Mouse (Mus musculus) ES-E14 (cell line): ENCODE measurements at regions not wholly inside any gene's neighbourhood (a gene's known extent, or its start where the extent isn't known, plus 50 kb on each side); places are given as distances from the start of the nearest gene placed in this dataset.

Source experiments
- DNase-seq: peaks from one replicate; pipeline ENCODE4 v3.0.0-alpha.2; 2013; ENCODE audit warnings: low read depth, low spot score
- H3K27ac ChIP-seq: 2 replicates; pipeline ENCODE4 v1.5.1; 2012; ENCODE audit warnings: low read depth, mild to moderate bottlenecking, low read length, moderate library complexity, mixed read lengths; ENCODE audit not compliant: poor library complexity, insufficient read depth, severe bottlenecking
- H3K36me3 ChIP-seq: 2 replicates; pipeline ENCODE4 v1.6.1; 2012; ENCODE audit warnings: mild to moderate bottlenecking, low read length, moderate library complexity, mixed read lengths; ENCODE audit not compliant: control insufficient read depth, poor library complexity, insufficient read depth, severe bottlenecking
- H3K4me1 ChIP-seq, 2 experiments: fragments of 150-350 bp in 1 of 2; sonication (generic) in 1 of 2; 2 replicates each; pipeline ENCODE4 v1.6.1; 2012; ENCODE audit warnings: low read length in 2 of 2, mild to moderate bottlenecking in 1 of 2, mixed read lengths in 1 of 2; ENCODE audit not compliant: control insufficient read depth in 2 of 2, insufficient read depth in 2 of 2, poor library complexity in 1 of 2
- H3K4me3 ChIP-seq, 2 experiments: fragments of 150-350 bp in 1 of 2; sonication (generic) in 1 of 2; 2 replicates each; pipeline ENCODE4 v1.5.1; 2012; ENCODE audit warnings: low read length in 2 of 2, low read depth in 1 of 2, mild to moderate bottlenecking in 1 of 2, mixed read lengths in 1 of 2; ENCODE audit not compliant: insufficient read depth in 1 of 2, poor library complexity in 1 of 2, severe bottlenecking in 1 of 2
- H3K9ac ChIP-seq: 2 replicates; pipeline ENCODE4 v1.6.1; 2012; ENCODE audit warnings: low read depth, mild to moderate bottlenecking, low read length, mixed read lengths; ENCODE audit not compliant: poor library complexity, insufficient read depth, severe bottlenecking
- H3K9me3 ChIP-seq: fragments of 150-350 bp; sonication (generic); 2 replicates; pipeline ENCODE4 v1.6.1; 2012; ENCODE audit warnings: low read depth, mild to moderate bottlenecking, low read length; ENCODE audit not compliant: control insufficient read depth, insufficient read depth
- CHD2 ChIP-seq: IDR thresholded peaks from 2 replicates; pipeline ENCODE4 v1.6.1; 2014; ENCODE audit warnings: mild to moderate bottlenecking, low read depth, low read length, inconsistent platforms
- HCFC1 ChIP-seq: IDR thresholded peaks from 2 replicates; pipeline ENCODE4 v1.6.1; 2012; ENCODE audit warnings: low read length, inconsistent platforms, borderline replicate concordance; ENCODE audit not compliant: insufficient read depth
- MAFK ChIP-seq: IDR thresholded peaks from 2 replicates; pipeline ENCODE4 v1.6.1; 2014; ENCODE audit warnings: mild to moderate bottlenecking, low read depth, low read length, inconsistent platforms; ENCODE audit not compliant: insufficient read depth
- ZC3H11A ChIP-seq: IDR thresholded peaks from 2 replicates; pipeline ENCODE4 v1.6.1; 2012; ENCODE audit warnings: low read depth, mild to moderate bottlenecking, inconsistent platforms, low read length, borderline replicate concordance
- ZNF384 ChIP-seq: IDR thresholded peaks from 2 replicates; pipeline ENCODE4 v1.6.1; 2012; ENCODE audit warnings: low read depth, low read length, inconsistent platforms
- in situ Hi-C, 2 experiments: fragments of 600-800 bp; cut with MboI; formaldehyde crosslinking; loops; one replicate each; pipeline ENCODE4 v1.15.1; 2025; ENCODE audit warnings: low sequenced_read_pairs in 2 of 2, inconsistent platforms in 1 of 2; ENCODE audit not compliant: unreplicated experiment in 2 of 2

DNA sequence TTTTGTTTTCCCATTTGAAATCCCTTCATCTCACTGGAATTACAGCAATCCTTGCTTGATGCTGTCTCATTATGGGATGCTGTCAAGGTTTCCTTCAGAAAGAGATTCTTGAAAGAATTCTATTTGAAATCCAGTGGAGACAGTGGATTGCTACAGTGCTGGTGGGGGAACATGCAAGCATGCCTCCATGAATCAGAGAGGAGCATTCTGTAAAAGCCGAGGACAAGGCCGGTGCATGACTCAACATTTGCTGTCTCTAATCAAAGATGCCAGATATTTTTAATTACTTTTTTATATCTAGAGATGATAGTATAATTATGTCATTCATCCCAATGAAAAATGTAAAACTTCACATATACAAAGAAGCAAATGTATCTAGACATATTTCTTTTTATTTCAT lies 511.6 kb downstream of the Slc16a7 start:
- in situ Hi-C loops, result no loop called here
- Histone ChIP-seq H3K27ac (no peak overlapping the region), H3K9me3 (no peaks in the 10 kb centered on the region), H3K4me1 (no peaks in the 10 kb centered on the region), H3K36me3 (no peaks in the 10 kb centered on the region), H3K4me3 (no peak overlapping the region), H3K9ac (no peak overlapping the region)
- TF ChIP-seq CHD2 (no peak), HCFC1 (no peak), ZNF384 (no peak), MAFK (no peak), ZC3H11A (no peak)
- no peak for DNase-seq

- in situ Hi-C loops, result no loop called here
- DNase-seq, result no peak
These were observed 517.1 kb downstream of the Slc16a7 start for GRCm38 (mm10) chr10:124872211-124872610.

GRCm38 (mm10) chr10:124842546-124843113 lies 546.6 kb downstream of the Slc16a7 start:
- no peaks in the 10 kb centered on the region for H3K4me1 ChIP-seq
- in situ Hi-C loops, result no loop called here
- no peaks in the 10 kb centered on the region for H3K9me3 ChIP-seq
- no peak overlapping the region for H3K9ac ChIP-seq
- H3K36me3 ChIP-seq, result no peaks in the 10 kb centered on the region
- H3K4me3 ChIP-seq, result no peak overlapping the region
- TF ChIP-seq HCFC1 (no peak), MAFK (no peak), ZNF384 (no peak), CHD2 (no peak), ZC3H11A (no peak)
- no peak overlapping the region for H3K27ac ChIP-seq
- no peak for DNase-seq

More at GRCm38 (mm10) chr10:124872211-124872610, 517.1 kb downstream of the Slc16a7 start:
- no peak overlapping the region for H3K4me3 ChIP-seq
- H3K4me1 ChIP-seq, result no peaks in the 10 kb centered on the region
- no peak overlapping the region for H3K9ac ChIP-seq
- H3K27ac ChIP-seq, result no peak overlapping the region
- H3K36me3 ChIP-seq, result no peaks in the 10 kb centered on the region
- no peaks in the 10 kb centered on the region for H3K9me3 ChIP-seq
- TF ChIP-seq HCFC1, result no peak
- no peak for TF ChIP-seq CHD2
- TF ChIP-seq MAFK, result no peak
- TF ChIP-seq ZC3H11A, result no peak
- no peak for TF ChIP-seq ZNF384

DNA sequence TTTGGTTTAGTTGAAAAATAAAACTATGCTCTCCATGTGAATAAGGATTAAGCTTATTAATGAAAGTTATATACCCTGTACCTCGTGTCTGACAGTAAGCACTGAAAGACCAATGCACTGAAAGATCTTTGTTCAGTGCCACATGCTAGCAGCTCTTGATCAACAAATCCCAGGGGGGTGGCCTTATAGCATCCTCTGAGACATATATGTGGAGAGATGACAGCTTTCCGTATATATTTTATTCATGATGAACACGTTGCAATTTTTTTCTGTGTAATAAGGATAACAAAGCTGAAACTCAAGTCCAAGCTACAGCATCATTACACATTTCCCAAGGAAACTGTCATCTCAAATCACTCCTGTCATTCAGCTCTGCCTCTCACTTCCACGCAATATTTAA lies 555.3 kb downstream of the Slc16a7 start:
- Histone ChIP-seq H3K4me3 (no peak overlapping the region), H3K4me1 (no peaks in the 10 kb centered on the region), H3K9ac (no peak overlapping the region), H3K9me3 (no peaks in the 10 kb centered on the region), H3K36me3 (no peaks in the 10 kb centered on the region), H3K27ac (no peak overlapping the region)
- TF ChIP-seq CHD2 (no peak), ZNF384 (no peak), HCFC1 (no peak), MAFK (no peak), ZC3H11A (no peak)
- in situ Hi-C loops, result no loop called here
- no peak for DNase-seq

DNA sequence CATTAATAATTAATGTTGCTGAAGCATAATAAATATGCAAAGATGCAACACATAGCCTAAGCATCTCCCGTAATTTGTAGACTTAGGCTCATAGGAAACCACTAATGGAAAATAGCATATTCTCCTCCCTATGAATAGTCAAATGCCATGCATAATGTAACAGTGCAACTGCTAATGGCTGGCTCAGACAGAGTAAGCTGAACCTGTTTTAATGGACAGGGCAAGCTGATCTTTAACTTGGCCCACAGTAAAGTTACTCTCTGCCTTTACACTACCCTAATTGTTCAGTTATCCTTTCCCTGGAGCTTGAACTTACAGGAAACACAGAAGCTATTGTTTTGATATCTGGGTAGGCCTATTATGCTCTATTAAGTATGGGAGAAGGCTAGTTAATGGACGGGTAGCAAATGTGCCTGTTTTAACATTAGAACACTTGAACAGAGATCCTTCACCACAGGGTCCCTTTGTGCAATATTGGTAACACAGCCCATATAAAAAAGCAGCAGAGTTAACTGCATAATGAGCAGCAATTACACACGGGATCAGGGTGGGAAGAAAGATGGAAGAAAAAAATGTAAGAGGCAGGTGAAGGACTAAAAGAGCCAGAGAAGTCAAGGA lies 585.2 kb downstream of the Slc16a7 start:
- in situ Hi-C loops, result no loop called here
- H3K27ac ChIP-seq, result no peak overlapping the region
- DNase-seq, result no peak

More for the DNA sequence above, 585.2 kb downstream of the Slc16a7 start:
- Histone ChIP-seq H3K4me3 (no peak overlapping the region), H3K9ac (no peak overlapping the region), H3K4me1 (no peaks in the 10 kb centered on the region), H3K36me3 (no peaks in the 10 kb centered on the region), H3K9me3 (no peaks in the 10 kb centered on the region)
- no peak for TF ChIP-seq MAFK
- no peak for TF ChIP-seq HCFC1
- TF ChIP-seq ZC3H11A, result no peak
- TF ChIP-seq ZNF384, result no peak
- TF ChIP-seq CHD2, result no peak
